Mouse (Mus musculus): ENCODE data around the gene Tfap2a.

GRCm38 (mm10) chr13:40751889-40752288 is 13.7 kb upstream of the Tfap2a start:
- no peak for TF ChIP-seq CTCF (IDR thresholded peaks at IDR 0.05)
- TF ChIP-seq EP300 (IDR thresholded peaks at IDR 0.05), result no peak

Data from lung, postnatal 0 days (tissue).